Mouse (Mus musculus) thymus, adult 2 months (tissue): Measurements from ENCODE around the gene Ugt1a6a.

Source experiments
- CTCF ChIP-seq: fragments of 200-500 bp; IDR thresholded peaks from 2 replicates; pipeline ENCODE4 v1.5.1; 2012; ENCODE audit warnings: mild to moderate bottlenecking, control low read depth, low read length, moderate library complexity, borderline replicate concordance; ENCODE audit not compliant: control insufficient read depth, poor library complexity, insufficient read depth; ENCODE audit errors: extremely low read depth
- POLR2A ChIP-seq: fragments of 200-500 bp; IDR thresholded peaks from 2 replicates; pipeline ENCODE4 v1.6.1; 2012; ENCODE audit warnings: mild to moderate bottlenecking, low read length, control low read depth, moderate library complexity; ENCODE audit not compliant: control insufficient read depth, poor library complexity, insufficient read depth; ENCODE audit errors: extremely low read depth

GRCm38 (mm10) chr1:88136646-88137045 is 2.0 kb downstream of the Ugt1a6a start:
- TF ChIP-seq CTCF, result no peak
- TF ChIP-seq POLR2A, result no peak
